Mouse (Mus musculus): ENCODE results near the gene Gm6993.

DNA sequence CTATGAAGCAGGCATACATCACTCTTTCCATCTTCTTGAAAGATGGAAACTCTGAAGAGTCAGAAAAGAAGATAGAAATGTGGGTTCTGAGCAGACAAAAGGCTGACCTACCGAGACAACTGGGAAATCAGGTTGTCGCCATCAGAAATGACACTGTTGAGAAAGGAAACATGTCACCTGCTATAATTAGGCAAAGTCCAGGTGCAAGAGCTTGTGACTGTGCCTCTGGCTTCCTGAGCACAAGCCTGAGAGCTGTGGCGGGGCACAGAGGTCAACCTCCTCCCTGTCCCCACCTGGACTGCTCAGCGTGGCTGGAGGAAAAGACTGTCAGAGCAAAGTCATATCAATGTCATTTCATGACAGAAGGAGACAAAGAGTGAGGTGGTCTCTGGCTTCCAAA is 772 bp upstream of the Gm6993 start:
- TF ChIP-seq POLR2A (IDR thresholded peaks at IDR 0.05; ENCODE audit: insufficient read depth, low read length) = no peak
- TF ChIP-seq CTCF (IDR thresholded peaks at IDR 0.05; ENCODE audit: low read depth, low read length) = no peak
- TF ChIP-seq EP300 (IDR thresholded peaks at IDR 0.05; ENCODE audit: insufficient read depth, low read depth, low read length) = peak; percentile 90

Measured in ES-Bruce4 (cell line).